Mouse (Mus musculus): ENCODE measurements around the gene Rhoh. TPM values are rescaled to one million over a fixed set of nuclear protein-coding genes. Genes with fewer than 3 reads are reported as not detected.

The Rhoh gene
- polyA plus RNA-seq, 1 experiment, result 135 TPM

- Histone ChIP-seq H3K27ac (ENCODE audit: control insufficient read depth, insufficient read depth, low read length) (no peak overlapping the region), H3K4me3 (ENCODE audit: control insufficient read depth, insufficient read depth, low read length) (no peak overlapping the region), H3K27me3 (ENCODE audit: control insufficient read depth, insufficient read depth, low read length) (no peaks in the 10 kb centered on the region), H3K4me1 (replicated peaks; ENCODE audit: control insufficient read depth, insufficient read depth, low read length) (peaks cover 33% of the 10 kb centered on the region), H3K36me3 (ENCODE audit: control insufficient read depth, insufficient read depth, low read length) (peaks cover 8% of the 10 kb centered on the region; the same call in 1 of the 2 replicates)
- 27% methylated on average over 4 of the region's 4 CpGs for WGBS
- DNase-seq, result no peak
- TF ChIP-seq POLR2A (IDR thresholded peaks at IDR 0.05; ENCODE audit: control insufficient read depth, extremely low read depth, insufficient read depth, low read length, poor library complexity), result no peak
- no peak for TF ChIP-seq CTCF (IDR thresholded peaks at IDR 0.05; ENCODE audit: borderline replicate concordance, control insufficient read depth, extremely low read depth, insufficient read depth, low read length, poor library complexity)
Observed at GRCm38 (mm10) chr5:65869660-65870059, 8.6 kb downstream of the Rhoh start.

- H3K27ac ChIP-seq (ENCODE audit: control insufficient read depth, insufficient read depth, low read length), result peak overlapping the region; percentile 58
- TF ChIP-seq CTCF (IDR thresholded peaks at IDR 0.05; ENCODE audit: borderline replicate concordance, control insufficient read depth, extremely low read depth, insufficient read depth, low read length, poor library complexity) (no peak), POLR2A (IDR thresholded peaks at IDR 0.05; ENCODE audit: control insufficient read depth, extremely low read depth, insufficient read depth, low read length, poor library complexity) (no peak)
- peaks cover 11% of the 10 kb centered on the region for H3K36me3 ChIP-seq (ENCODE audit: control insufficient read depth, insufficient read depth, low read length)
- DNase-seq, result no peak
- WGBS, result 72% methylated on average over 13 of the region's 13 CpGs
- H3K4me1 ChIP-seq (replicated peaks; ENCODE audit: control insufficient read depth, insufficient read depth, low read length), result peaks cover 44% of the 10 kb centered on the region
- 0 out of 2 replicates have a peak overlapping the region, but pooled peaks have one; percentile 7 for H3K4me3 ChIP-seq (ENCODE audit: control insufficient read depth, insufficient read depth, low read length)
- no peaks in the 10 kb centered on the region for H3K27me3 ChIP-seq (ENCODE audit: control insufficient read depth, insufficient read depth, low read length)
Observed at GRCm38 (mm10) chr5:65871276-65871875, 10.4 kb downstream of the Rhoh start.

- Histone ChIP-seq H3K4me1 (replicated peaks; ENCODE audit: control insufficient read depth, insufficient read depth, low read length) (peaks cover 46% of the 10 kb centered on the region), H3K27ac (ENCODE audit: control insufficient read depth, insufficient read depth, low read length) (no peak overlapping the region), H3K27me3 (ENCODE audit: control insufficient read depth, insufficient read depth, low read length) (no peaks in the 10 kb centered on the region), H3K4me3 (ENCODE audit: control insufficient read depth, insufficient read depth, low read length) (no peak overlapping the region), H3K36me3 (ENCODE audit: control insufficient read depth, insufficient read depth, low read length) (peaks cover 18% of the 10 kb centered on the region)
- WGBS, result 4% methylated on average over 4 of the region's 4 CpGs
- TF ChIP-seq CTCF (IDR thresholded peaks at IDR 0.05; ENCODE audit: borderline replicate concordance, control insufficient read depth, extremely low read depth, insufficient read depth, low read length, poor library complexity) (no peak), POLR2A (IDR thresholded peaks at IDR 0.05; ENCODE audit: control insufficient read depth, extremely low read depth, insufficient read depth, low read length, poor library complexity) (no peak)
- no peak for DNase-seq
Observed at GRCm38 (mm10) chr5:65873212-65873611, 12.2 kb downstream of the Rhoh start.

GRCm38 (mm10) chr5:65875269-65875668 is 14.3 kb downstream of the Rhoh start:
- Histone ChIP-seq H3K4me3 (ENCODE audit: control insufficient read depth, insufficient read depth, low read length) (no peak overlapping the region), H3K4me1 (replicated peaks; ENCODE audit: control insufficient read depth, insufficient read depth, low read length) (peaks cover 47% of the 10 kb centered on the region), H3K27me3 (ENCODE audit: control insufficient read depth, insufficient read depth, low read length) (no peaks in the 10 kb centered on the region), H3K27ac (ENCODE audit: control insufficient read depth, insufficient read depth, low read length) (no peak overlapping the region), H3K36me3 (ENCODE audit: control insufficient read depth, insufficient read depth, low read length) (peaks cover 34% of the 10 kb centered on the region)
- TF ChIP-seq POLR2A (IDR thresholded peaks at IDR 0.05; ENCODE audit: control insufficient read depth, extremely low read depth, insufficient read depth, low read length, poor library complexity), result no peak
- no peak for TF ChIP-seq CTCF (IDR thresholded peaks at IDR 0.05; ENCODE audit: borderline replicate concordance, control insufficient read depth, extremely low read depth, insufficient read depth, low read length, poor library complexity)
- DNase-seq, result no peak
- 68% methylated on average over 7 of the region's 7 CpGs for WGBS

GRCm38 (mm10) chr5:65878367-65878766 is 17.4 kb downstream of the Rhoh start:
- no peak overlapping the region for H3K27ac ChIP-seq (ENCODE audit: control insufficient read depth, insufficient read depth, low read length)
- H3K4me3 ChIP-seq (ENCODE audit: control insufficient read depth, insufficient read depth, low read length), result no peak overlapping the region
- WGBS, result 49% methylated on average over 3 of the region's 3 CpGs
- no peak for DNase-seq
- peaks cover 46% of the 10 kb centered on the region for H3K4me1 ChIP-seq (replicated peaks; ENCODE audit: control insufficient read depth, insufficient read depth, low read length)
- TF ChIP-seq POLR2A (IDR thresholded peaks at IDR 0.05; ENCODE audit: control insufficient read depth, extremely low read depth, insufficient read depth, low read length, poor library complexity) (no peak), CTCF (IDR thresholded peaks at IDR 0.05; ENCODE audit: borderline replicate concordance, control insufficient read depth, extremely low read depth, insufficient read depth, low read length, poor library complexity) (no peak)
- no peaks in the 10 kb centered on the region for H3K27me3 ChIP-seq (ENCODE audit: control insufficient read depth, insufficient read depth, low read length)
- H3K36me3 ChIP-seq (ENCODE audit: control insufficient read depth, insufficient read depth, low read length), result peaks cover 58% of the 10 kb centered on the region

GRCm38 (mm10) chr5:65881254-65881653 is 20.2 kb downstream of the Rhoh start:
- DNase-seq, result no peak
- no peaks in the 10 kb centered on the region for H3K27me3 ChIP-seq (ENCODE audit: control insufficient read depth, insufficient read depth, low read length)
- no peak overlapping the region for H3K4me3 ChIP-seq (ENCODE audit: control insufficient read depth, insufficient read depth, low read length)
- no peak for TF ChIP-seq CTCF (IDR thresholded peaks at IDR 0.05; ENCODE audit: borderline replicate concordance, control insufficient read depth, extremely low read depth, insufficient read depth, low read length, poor library complexity)
- no peak for TF ChIP-seq POLR2A (IDR thresholded peaks at IDR 0.05; ENCODE audit: control insufficient read depth, extremely low read depth, insufficient read depth, low read length, poor library complexity)
- peaks cover 46% of the 10 kb centered on the region for H3K4me1 ChIP-seq (replicated peaks; ENCODE audit: control insufficient read depth, insufficient read depth, low read length)
- 70% methylated on average over 2 of the region's 2 CpGs for WGBS
- H3K36me3 ChIP-seq (ENCODE audit: control insufficient read depth, insufficient read depth, low read length), result peaks cover 78% of the 10 kb centered on the region
- peak overlapping the region; percentile 66; the same call in 1 of the 2 replicates for H3K27ac ChIP-seq (ENCODE audit: control insufficient read depth, insufficient read depth, low read length)
